Mouse (Mus musculus): ENCODE measurements around the gene Mob1a. TPM values are rescaled to one million over a fixed set of nuclear protein-coding genes. Genes with fewer than 3 reads are reported as not detected.
"Not testable (repeated sequence)": the region's sequence is repeated elsewhere in the genome, so short reads cannot be mapped to it uniquely, and the experiment has no call there.

Mob1a gene
- total RNA-seq, 2 experiments from 2014 or later = 75.9 to 78.2 TPM

GRCm38 (mm10) chr6:83341387-83341786 lies 15.6 kb downstream of the Mob1a start:
- DNase-seq (ENCODE audit: low spot score in 2 of 2) = no peak

DNA sequence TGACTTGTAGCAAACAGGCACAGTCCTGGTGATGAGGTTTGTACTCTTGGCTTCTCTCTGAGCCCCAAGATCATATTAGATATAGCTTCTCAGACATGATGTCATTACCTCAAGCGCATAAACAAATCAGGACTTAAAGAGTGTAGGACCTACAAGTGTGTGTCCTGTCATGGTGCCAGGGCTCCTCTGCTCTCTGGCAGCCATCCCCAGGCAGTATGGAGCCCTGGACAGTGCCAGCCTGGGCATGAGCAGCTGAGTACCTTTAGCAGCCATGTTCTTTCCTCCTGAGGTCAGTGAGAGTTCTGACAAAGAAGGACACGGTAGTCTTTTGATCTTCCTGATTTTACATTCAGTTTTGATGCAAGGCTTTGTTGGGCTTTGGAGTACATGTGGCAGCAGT lies 17.1 kb downstream of the Mob1a start:
- no peak for DNase-seq (ENCODE audit: low spot score in 2 of 2)

DNA sequence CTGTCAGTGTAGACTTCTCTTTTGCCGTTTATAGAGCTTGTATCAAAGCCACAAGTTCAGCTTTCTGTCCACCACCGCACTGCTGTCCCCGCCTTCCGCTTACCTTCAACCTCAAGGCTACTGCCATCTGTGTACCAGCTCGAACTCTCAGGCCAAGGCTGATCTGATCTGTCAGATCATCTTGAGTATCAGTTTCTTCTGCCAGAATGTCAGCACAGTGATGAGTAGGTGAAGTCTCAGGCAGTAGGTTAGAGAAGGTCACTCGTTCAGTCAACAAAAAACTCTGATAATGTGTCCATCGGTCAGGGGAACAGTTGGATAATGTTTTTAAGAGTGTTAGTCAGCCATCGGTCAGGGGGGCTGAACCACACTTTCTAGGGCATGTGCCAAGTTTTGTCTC lies 19.5 kb downstream of the Mob1a start:
- DNase-seq (ENCODE audit: low spot score in 2 of 2) = not testable (repeated sequence)

- no peak for DNase-seq (ENCODE audit: low spot score in 2 of 2)
These were observed 22.1 kb downstream of the Mob1a start for GRCm38 (mm10) chr6:83347916-83348315.

- no peak for DNase-seq (ENCODE audit: low spot score in 2 of 2)
These were observed 23.1 kb downstream of the Mob1a start, which contains the start of gene Bola3 for GRCm38 (mm10) chr6:83348873-83349272. Gene Bola3, plus strand, starts transcription at chr6:83349147.

DNA sequence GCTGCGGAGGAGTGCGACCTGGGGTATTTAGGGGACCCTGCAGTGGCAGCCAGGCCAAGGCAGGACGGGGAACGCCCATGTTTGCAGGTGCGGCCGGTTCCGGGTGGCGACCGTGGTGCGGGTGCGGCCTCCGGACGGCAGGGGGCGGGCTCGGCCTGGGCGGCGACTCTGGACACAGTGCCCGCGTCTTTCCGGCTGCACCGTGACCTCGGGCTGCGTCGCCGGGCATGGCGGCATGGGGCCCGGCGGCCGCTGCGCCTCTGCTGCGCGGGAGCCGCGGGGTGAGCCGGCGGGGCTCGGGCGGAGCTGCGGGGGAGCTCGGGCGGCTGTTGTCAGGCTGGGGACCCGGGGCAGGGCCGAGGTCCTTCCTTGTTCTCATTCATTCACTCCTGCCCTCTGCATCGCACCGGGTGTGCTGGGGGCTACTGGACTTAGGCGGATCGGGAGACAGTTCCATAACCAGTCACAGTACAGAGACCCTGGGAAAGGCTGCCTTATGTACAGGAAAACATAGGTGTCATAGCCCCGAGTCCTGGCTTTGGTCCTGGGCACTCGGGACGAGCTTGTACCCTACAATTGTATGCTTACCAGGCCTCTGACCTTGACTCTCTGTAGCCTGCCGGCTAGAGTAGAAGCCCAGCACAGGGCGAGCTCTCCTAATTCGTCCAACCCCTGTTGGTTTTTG lies 23.6 kb downstream of the Mob1a start:
- DNase-seq (ENCODE audit: low spot score in 2 of 2) = peak; percentile 86 to 96

GRCm38 (mm10) chr6:83350172-83350571 lies 24.4 kb downstream of the Mob1a start:
- no peak for DNase-seq (ENCODE audit: low spot score in 2 of 2)

- DNase-seq (ENCODE audit: low spot score in 2 of 2) = no peak
These were observed 25.1 kb downstream of the Mob1a start for GRCm38 (mm10) chr6:83350851-83351405.

GRCm38 (mm10) chr6:83351490-83352160 lies 25.8 kb downstream of the Mob1a start:
- no peak for DNase-seq (ENCODE audit: low spot score in 2 of 2)

DNA sequence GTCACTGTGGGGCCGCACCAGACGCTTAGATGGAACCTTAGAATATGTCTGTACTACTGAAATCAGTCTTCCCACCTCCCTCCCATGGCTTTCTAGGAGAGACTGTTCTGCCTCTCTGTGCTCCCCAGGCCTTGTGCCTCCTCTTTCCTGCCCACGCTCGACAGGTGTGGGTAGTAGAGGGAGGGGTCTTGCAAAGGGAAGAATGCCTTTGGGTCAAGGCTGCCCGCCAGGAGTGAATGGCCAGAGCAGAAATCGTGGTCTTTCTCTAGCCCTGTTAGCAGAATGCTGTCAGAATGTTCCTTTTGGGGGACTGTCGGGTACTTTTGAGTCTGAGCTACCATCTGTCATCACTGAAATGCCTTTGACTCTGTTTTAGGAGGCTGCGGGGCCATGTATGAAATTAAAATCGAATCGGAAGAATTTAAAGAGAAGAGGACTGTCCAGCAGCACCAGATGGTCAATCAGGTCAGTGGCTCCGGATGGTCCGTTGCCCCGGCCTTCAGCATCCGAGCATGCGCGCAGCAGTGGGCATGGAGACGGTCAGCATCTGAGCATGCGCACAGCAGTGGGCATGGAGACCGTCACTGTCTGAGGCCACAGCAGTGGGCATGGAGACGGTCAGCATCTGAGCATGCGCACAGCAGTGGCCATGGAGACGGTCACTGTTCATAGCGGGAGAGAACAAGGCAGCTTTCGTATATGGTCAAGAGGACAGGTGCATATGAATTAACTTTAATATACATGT lies 27.0 kb downstream of the Mob1a start:
- DNase-seq (ENCODE audit: low spot score in 2 of 2) = no peak

GRCm38 (mm10) chr6:83354856-83355781 lies 29.3 kb downstream of the Mob1a start:
- no peak for DNase-seq (ENCODE audit: low spot score in 2 of 2)

DNA sequence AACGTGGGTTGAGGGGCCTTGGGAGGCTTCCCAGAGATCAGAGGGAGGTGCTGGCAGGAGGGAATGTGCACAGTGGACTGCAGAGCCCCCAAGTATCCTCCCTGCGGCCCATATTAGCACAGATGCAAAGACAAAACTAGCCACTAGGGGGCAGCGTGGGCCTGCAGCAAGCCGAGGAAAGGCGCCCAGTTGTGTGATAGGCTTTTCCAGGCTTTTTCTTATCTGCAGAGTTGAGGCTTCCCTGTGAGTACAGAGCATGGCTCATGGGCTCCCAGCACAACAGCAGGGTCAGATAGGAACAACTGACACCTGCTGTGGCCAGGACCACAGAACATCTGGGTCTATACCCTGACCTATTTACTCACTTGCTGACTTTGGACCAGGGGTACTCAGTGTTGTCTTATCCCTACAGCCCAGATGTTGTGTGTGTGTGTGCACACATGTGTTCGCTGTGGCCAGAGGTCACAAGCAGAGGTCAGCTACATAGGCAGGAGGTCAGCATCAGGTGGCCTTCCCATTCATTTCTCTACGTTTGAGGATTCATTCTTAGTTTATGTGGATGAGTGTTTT lies 30.8 kb downstream of the Mob1a start:
- peak; percentile 70 to 77 for DNase-seq (ENCODE audit: low spot score in 2 of 2)

GRCm38 (mm10) chr6:83357436-83357835 lies 31.6 kb downstream of the Mob1a start:
- DNase-seq (ENCODE audit: low spot score in 2 of 2) = no peak

DNA sequence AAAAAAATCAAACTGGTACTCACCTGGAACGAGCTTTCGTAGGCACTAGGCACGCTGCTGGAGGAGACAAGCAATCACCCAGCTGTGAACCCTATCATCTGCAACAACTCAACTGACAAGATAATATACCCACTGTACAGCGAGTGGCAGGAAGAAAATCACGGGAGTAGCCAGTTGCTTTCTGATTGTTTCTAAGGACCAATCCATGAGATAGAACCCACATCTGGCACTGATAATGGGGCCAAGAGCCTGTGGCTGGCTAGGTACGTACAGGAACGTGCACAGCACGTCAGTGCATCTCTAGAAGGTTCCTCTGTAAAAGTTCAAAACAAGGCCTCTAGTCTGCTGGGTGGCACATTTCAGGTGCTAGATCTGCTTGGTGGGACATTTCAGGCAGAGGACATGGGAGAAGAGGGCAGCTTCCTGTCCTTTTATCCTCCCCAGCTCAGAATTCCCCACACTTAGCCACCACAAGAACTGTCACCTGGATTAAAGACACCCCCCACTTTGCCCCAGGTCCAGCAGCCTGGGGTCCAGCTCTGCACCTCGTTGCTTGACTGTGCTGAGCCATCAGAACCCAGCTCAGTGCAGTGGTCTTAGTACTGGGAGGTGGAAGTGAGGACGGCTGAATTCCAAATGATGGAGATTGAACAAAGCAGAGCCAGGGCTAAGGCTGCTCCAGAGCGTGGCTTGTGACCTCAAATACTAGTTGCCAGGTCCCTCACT lies 35.9 kb downstream of the Mob1a start:
- DNase-seq (ENCODE audit: low spot score in 2 of 2) = no peak

DNA sequence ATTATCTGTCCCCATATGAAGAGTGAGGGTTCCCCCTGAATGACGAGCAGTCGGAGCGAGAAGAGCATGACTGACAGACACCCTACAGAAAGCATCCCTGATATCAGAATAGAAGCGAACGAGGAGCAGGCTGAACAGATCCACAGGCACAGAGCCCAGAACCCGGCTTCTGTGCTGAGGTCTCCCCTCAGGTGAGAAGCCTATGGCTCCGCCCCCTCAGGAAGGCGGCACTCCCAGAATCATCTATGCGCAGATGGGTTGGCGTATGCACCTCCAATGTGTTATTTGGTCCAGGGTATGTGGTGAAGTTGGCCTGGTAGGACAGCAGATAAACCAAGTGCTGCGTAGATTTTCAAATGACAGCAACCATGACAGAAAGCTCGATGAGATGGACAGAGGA lies 37.3 kb downstream of the Mob1a start:
- DNase-seq (ENCODE audit: low spot score in 2 of 2) = no peak

- DNase-seq (ENCODE audit: low spot score in 2 of 2) = no peak
These were observed 44.6 kb downstream of the Mob1a start for GRCm38 (mm10) chr6:83370316-83370965.

- no peak for DNase-seq (ENCODE audit: low spot score in 2 of 2)
These were observed 45.5 kb downstream of the Mob1a start for GRCm38 (mm10) chr6:83371350-83371749.

DNA sequence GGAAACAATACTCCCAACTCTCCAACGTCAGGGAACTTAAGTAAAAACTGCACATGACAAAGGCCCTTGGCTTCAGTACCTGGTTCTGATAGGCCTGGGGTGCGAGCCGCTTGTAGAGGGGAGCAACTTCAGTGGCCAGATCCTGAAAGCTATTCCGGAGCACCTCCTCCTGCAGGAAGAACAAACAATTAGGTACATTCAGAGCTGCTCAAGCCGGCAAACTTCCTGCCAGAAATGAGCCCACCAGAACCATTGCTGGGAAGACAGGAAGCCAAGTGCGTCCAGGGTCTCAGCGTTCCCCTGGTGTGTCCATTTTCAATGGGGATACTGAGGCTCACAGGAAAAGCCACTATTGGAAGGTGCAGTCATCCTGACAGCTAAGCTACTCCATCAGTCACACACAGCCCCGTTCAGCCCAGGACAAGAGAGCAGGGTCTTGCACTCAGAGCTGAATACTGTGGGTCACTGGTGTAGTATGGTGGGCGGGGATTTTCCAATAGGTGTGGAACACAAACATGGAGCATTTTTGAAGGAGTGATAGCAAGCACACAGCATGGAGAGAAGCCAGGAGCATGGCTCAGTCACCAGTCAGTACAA lies 48.0 kb downstream of the Mob1a start:
- no peak for DNase-seq (ENCODE audit: low spot score in 2 of 2)

Data from adrenal gland, postnatal 4 days (tissue).